Mouse (Mus musculus) midbrain, embryonic 14.5 days (tissue): ENCODE measurements at regions not wholly inside any gene's neighbourhood (a gene's known extent, or its start where the extent isn't known, plus 50 kb on each side); places are given as distances from the start of the nearest gene placed in this dataset.

Source experiments
- ATAC-seq: fragments of 200-750 bp; cut with Nextera tagmentation; 2 replicates; pipeline ENCODE4 v1.8.0; 2017; ENCODE audit warnings: moderate number of reproducible peaks, moderate library complexity; ENCODE audit not compliant: low FRiP score, low TSS enrichment
- DNase-seq: peaks from one replicate; pipeline ENCODE4 v3.0.0-alpha.2; 2015
- H3K27ac ChIP-seq: fragments of 300-500 bp; sonication (generic); replicated peaks from 2 replicates; pipeline ENCODE4 v1.5.1; 2014; ENCODE audit warnings: mild to moderate bottlenecking, low read depth, low read length, moderate library complexity
- H3K27me3 ChIP-seq: fragments of 300-500 bp; sonication (generic); 2 replicates; pipeline ENCODE4 v1.6.1; 2014; ENCODE audit warnings: low read length, control low read depth, mixed read lengths; ENCODE audit not compliant: control insufficient read depth, insufficient read depth
- H3K36me3 ChIP-seq: fragments of 300-500 bp; sonication (generic); 2 replicates; pipeline ENCODE4 v1.6.1; 2014; ENCODE audit warnings: low read length, control low read depth; ENCODE audit not compliant: control insufficient read depth, insufficient read depth
- H3K4me1 ChIP-seq: fragments of 300-500 bp; sonication (generic); 2 replicates; pipeline ENCODE4 v1.6.1; 2014; ENCODE audit warnings: mild to moderate bottlenecking, antibody characterized with exemption, low read length, control low read depth; ENCODE audit not compliant: control insufficient read depth, insufficient read depth
- H3K4me2 ChIP-seq: fragments of 300-500 bp; sonication (generic); 2 replicates; pipeline ENCODE4 v1.6.1; 2014; ENCODE audit warnings: mild to moderate bottlenecking, low read length, moderate library complexity
- H3K4me3 ChIP-seq: fragments of 300-500 bp; sonication (generic); replicated peaks from 2 replicates; pipeline ENCODE4 v1.5.1; 2014; ENCODE audit warnings: low read depth, low read length
- H3K9ac ChIP-seq: fragments of 300-500 bp; sonication (generic); replicated peaks from 2 replicates; pipeline ENCODE4 v1.6.1; 2014; ENCODE audit warnings: mild to moderate bottlenecking, low read length, moderate library complexity
- H3K9me3 ChIP-seq: fragments of 300-500 bp; sonication (generic); 2 replicates; pipeline ENCODE4 v1.6.1; 2016; ENCODE audit warnings: low read length, control low read depth, mixed read lengths; ENCODE audit not compliant: control insufficient read depth
- WGBS: fragments of 180-500 bp; shearing (Covaris S2); extraction: QIAGEN DNeasy Blood & Tissue Kit; methylation state at CpG from one replicate; pipeline ENCODE4 v1.1.7; 2014; 5-methylcytosine and 5-hydroxymethylcytosine counted together

DNA sequence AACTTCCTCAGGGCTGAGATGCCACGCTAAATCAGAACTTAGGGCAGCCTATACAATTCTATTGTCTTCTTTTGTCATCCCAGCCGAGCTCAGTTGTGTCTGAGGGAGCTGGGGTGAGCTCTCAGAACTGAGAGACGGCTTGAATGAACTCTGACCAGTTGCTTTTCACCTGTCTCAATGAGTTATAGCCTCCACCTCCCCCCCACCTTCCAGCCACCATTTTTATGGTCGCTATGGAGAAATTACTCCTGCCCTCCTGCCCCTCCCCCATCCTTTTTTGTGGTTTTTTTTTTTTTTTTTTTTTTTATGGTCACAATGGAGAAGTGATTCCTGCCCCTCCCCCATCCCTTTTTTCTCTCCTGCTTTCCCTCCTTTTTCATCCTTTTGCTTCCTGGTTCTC, 251.6 kb upstream of the Gm10131 start:
- no peak overlapping the region for H3K27ac ChIP-seq
- ATAC-seq, result no peak
- DNase-seq, result no peak

GRCm38 (mm10) chr8:34361377-34361776, 249.8 kb upstream of the Gm10131 start:
- Histone ChIP-seq H3K9me3 (no peaks in the 10 kb centered on the region), H3K4me3 (no peak overlapping the region)
- 81% methylated on average over 3 of the region's 3 CpGs for WGBS

More for the DNA sequence above, 251.6 kb upstream of the Gm10131 start:
- Histone ChIP-seq H3K4me3 (no peak overlapping the region), H3K36me3 (no peaks in the 10 kb centered on the region), H3K9me3 (no peaks in the 10 kb centered on the region), H3K9ac (no peak overlapping the region), H3K4me1 (0 out of 2 replicates have a peak, but pooled peaks cover 4% of the 10 kb centered on the region), H3K27me3 (no peaks in the 10 kb centered on the region), H3K4me2 (no peak overlapping the region)
- WGBS, result 36% methylated on average over 4 of the region's 4 CpGs

GRCm38 (mm10) chr8:34359776-34360175, 248.2 kb upstream of the Gm10131 start:
- Histone ChIP-seq H3K27me3 (no peaks in the 10 kb centered on the region), H3K36me3 (no peaks in the 10 kb centered on the region), H3K9me3 (no peaks in the 10 kb centered on the region), H3K27ac (no peak overlapping the region), H3K4me2 (no peak overlapping the region), H3K4me1 (0 out of 2 replicates have a peak, but pooled peaks cover 4% of the 10 kb centered on the region), H3K4me3 (no peak overlapping the region), H3K9ac (no peak overlapping the region)
- peak; percentile 50 for DNase-seq
- ATAC-seq, result no peak
- 59% methylated on average over 2 of the region's 2 CpGs for WGBS

More at GRCm38 (mm10) chr8:34361377-34361776, 249.8 kb upstream of the Gm10131 start:
- Histone ChIP-seq H3K9ac (no peak overlapping the region), H3K4me1 (0 out of 2 replicates have a peak, but pooled peaks cover 4% of the 10 kb centered on the region), H3K4me2 (no peak overlapping the region), H3K27ac (no peak overlapping the region), H3K27me3 (no peaks in the 10 kb centered on the region), H3K36me3 (no peaks in the 10 kb centered on the region)
- ATAC-seq (no peak), DNase-seq (no peak)

DNA sequence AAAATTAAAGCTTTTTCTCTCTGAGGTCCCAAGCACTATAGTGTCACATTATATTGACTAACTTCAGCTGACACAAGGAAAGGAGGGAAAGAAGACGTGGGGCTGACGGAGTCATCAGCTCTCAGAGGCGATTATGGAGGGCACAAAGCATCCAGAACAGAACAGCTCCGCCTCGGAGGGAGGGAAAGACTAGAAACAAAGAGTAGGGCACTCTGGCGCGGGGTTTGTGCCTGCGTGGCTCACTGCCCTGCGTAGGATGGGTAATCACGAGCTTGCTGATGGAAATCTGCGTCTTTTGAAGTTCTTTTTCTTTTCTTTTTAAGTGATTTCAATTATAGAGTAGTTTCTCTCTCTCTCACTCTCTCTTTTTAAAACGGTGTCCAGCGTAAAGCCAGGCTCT, 243.5 kb upstream of the Gm10131 start:
- H3K27me3 ChIP-seq, result no peaks in the 10 kb centered on the region
- ATAC-seq (no peak), DNase-seq (peak; percentile 45)
- no peak overlapping the region for H3K9ac ChIP-seq
- H3K4me2 ChIP-seq, result no peak overlapping the region
- H3K9me3 ChIP-seq, result no peaks in the 10 kb centered on the region
- H3K4me3 ChIP-seq, result no peak overlapping the region
- no peaks in the 10 kb centered on the region for H3K36me3 ChIP-seq
- 22% methylated on average over 13 of the region's 13 CpGs for WGBS
- no peak overlapping the region for H3K27ac ChIP-seq
- 0 out of 2 replicates have a peak, but pooled peaks cover 4% of the 10 kb centered on the region for H3K4me1 ChIP-seq

DNA sequence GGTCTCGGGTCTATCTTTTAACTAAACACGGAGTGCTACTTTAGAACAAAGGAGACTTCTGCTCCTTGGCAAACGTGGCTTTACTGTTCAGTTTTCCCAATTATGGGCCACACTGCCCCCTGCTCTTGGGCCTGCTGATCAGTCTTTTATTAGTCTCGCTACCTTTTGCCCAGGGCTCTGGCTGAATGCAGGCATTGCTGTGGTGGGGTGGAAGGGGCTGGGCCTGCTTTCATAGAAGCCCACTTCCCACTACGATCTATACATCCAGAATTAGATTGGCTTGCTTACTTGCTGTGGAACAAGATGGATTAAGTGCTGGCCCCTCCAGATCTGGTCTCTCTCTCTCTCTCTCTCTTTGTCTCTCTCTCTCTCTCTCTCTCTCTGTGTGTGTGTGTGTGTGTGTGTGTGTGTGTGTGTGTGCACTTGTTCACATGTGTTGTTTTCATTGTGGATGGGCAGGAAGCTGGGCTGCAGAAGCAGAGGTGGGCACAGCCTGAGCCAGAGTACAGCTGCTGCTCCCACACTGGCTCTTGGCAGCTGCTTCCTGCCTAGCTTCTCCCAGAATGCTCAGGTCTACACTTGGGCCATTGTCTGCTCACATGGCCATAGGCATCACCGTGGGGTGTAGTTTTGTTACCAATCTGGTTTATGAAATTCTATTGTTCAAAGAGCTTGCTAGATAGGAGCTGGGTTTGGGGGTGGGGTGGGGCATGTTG, 241.8 kb upstream of the Gm10131 start:
- DNase-seq, result peak; percentile 27
- ATAC-seq, result peak; percentile 24; the same call in 1 of the 2 replicates
- Histone ChIP-seq H3K9me3 (no peaks in the 10 kb centered on the region), H3K4me3 (no peak overlapping the region), H3K27me3 (no peaks in the 10 kb centered on the region), H3K4me1 (no peaks in the 10 kb centered on the region), H3K27ac (0 out of 2 replicates have a peak overlapping the region, but pooled peaks have one; percentile 10), H3K36me3 (no peaks in the 10 kb centered on the region), H3K9ac (no peak overlapping the region), H3K4me2 (no peak overlapping the region)
- WGBS, result 50% methylated on average over 6 of the region's 6 CpGs

- Histone ChIP-seq H3K36me3 (no peaks in the 10 kb centered on the region), H3K4me3 (no peak overlapping the region), H3K9me3 (no peaks in the 10 kb centered on the region), H3K9ac (no peak overlapping the region), H3K27ac (no peak overlapping the region), H3K4me1 (no peaks in the 10 kb centered on the region), H3K27me3 (no peaks in the 10 kb centered on the region), H3K4me2 (no peak overlapping the region)
- DNase-seq (no peak), ATAC-seq (no peak)
- 88% methylated on average over 4 of the region's 4 CpGs for WGBS
These were observed 223.3 kb upstream of the Gm10131 start for GRCm38 (mm10) chr8:34334851-34335250.

GRCm38 (mm10) chr8:34331673-34332072, 220.1 kb upstream of the Gm10131 start:
- 65% methylated on average over 5 of the region's 5 CpGs for WGBS
- no peaks in the 10 kb centered on the region for H3K9me3 ChIP-seq
- no peaks in the 10 kb centered on the region for H3K27me3 ChIP-seq
- H3K4me2 ChIP-seq, result no peak overlapping the region
- no peak overlapping the region for H3K27ac ChIP-seq
- H3K9ac ChIP-seq, result no peak overlapping the region
- H3K4me3 ChIP-seq, result no peak overlapping the region
- peaks cover 9% of the 10 kb centered on the region for H3K4me1 ChIP-seq
- DNase-seq, result no peak
- no peaks in the 10 kb centered on the region for H3K36me3 ChIP-seq
- no peak for ATAC-seq

DNA sequence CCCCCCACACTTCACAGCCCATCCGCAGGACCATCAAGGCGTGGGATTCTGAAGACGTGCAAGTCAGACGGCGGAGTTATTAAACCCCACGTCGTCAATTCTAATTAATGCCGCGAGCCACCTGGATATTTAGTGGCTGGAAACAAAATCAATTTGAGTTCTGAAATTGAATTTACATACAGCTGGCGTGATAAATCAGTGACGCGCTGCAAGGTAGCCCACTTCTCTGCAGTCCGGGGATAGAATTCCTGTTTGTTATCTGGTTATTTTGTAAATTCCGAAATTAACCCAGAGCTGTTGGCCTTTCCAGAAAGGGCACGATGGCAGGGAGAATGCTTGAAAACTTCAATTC, 215.1 kb upstream of the Gm10131 start:
- Histone ChIP-seq H3K9ac (peak overlapping the region; percentile 54), H3K27ac (peak overlapping the region; percentile 93), H3K36me3 (no peaks in the 10 kb centered on the region), H3K27me3 (no peaks in the 10 kb centered on the region), H3K9me3 (no peaks in the 10 kb centered on the region), H3K4me2 (peak overlapping the region; percentile 64), H3K4me3 (peak overlapping the region; percentile 30), H3K4me1 (peaks cover 36% of the 10 kb centered on the region)
- no peak for ATAC-seq
- no peak for DNase-seq
- 3% methylated on average over 15 of the region's 15 CpGs for WGBS
